25 mouse cellular contexts compared by ENCODE assay signal in genomic region chr8:80657639-80658038, GRCm38 (mm10). TPM values are rescaled to one million over a fixed set of nuclear protein-coding genes. Genes with fewer than 3 reads are reported as not detected.
A peak's percentile ranks its signal among the peaks of the same experiment; 100 is the strongest.
DNase-seq lines count a peak whose midpoint lies in the region; ATAC-seq and TF ChIP-seq lines count a peak whose summit lies in the region.
"Had no signal": no experiment of that assay in that cellular context is flagged by ENCODE, and none has a peak within 500 bp of the region (broad histone marks: within the 10 kb centered on the region; RNA-seq: fewer than 3 reads in every experiment).

No protein-coding gene starts in this region.

- H3K27ac ChIP-seq in liver, postnatal 0 days (ENCODE audit: low read depth): no peak overlapping the region
- no peak overlapping the region for H3K27ac ChIP-seq in kidney, embryonic 15.5 days
- no peak overlapping the region for H3K27ac ChIP-seq in kidney, embryonic 14.5 days (ENCODE audit: low read depth, low read length)
- H3K27ac ChIP-seq: embryonic facial prominence, embryonic 10.5 days; heart, embryonic 13.5 days; kidney, postnatal 0 days; layer of hippocampus, adult 2 months; liver, embryonic 15.5 days; midbrain, embryonic 12.5 days had no signal

- H3K9ac ChIP-seq in liver, postnatal 0 days (replicated peaks): no peak overlapping the region
- no peak overlapping the region for H3K9ac ChIP-seq in kidney, embryonic 15.5 days
- no peak overlapping the region for H3K9ac ChIP-seq in kidney, embryonic 14.5 days (ENCODE audit: low read depth, low read length)
- H3K9ac ChIP-seq: heart, embryonic 13.5 days; liver, embryonic 15.5 days; midbrain, embryonic 12.5 days had no signal

- H3K4me2 ChIP-seq in liver, postnatal 0 days (ENCODE audit: low read depth, low read length): no peak overlapping the region
- H3K4me2 ChIP-seq in kidney, embryonic 15.5 days: no peak overlapping the region
- H3K4me2 ChIP-seq in kidney, embryonic 14.5 days (replicated peaks; ENCODE audit: low read depth, low read length): no peak overlapping the region
- H3K4me2 ChIP-seq: heart, embryonic 13.5 days; liver, embryonic 15.5 days; midbrain, embryonic 12.5 days had no signal

- TF ChIP-seq CTCF in liver, postnatal 0 days (IDR thresholded peaks at IDR 0.05; ENCODE audit: low read depth): no peak

- TF ChIP-seq EP300 in liver, postnatal 0 days (IDR thresholded peaks at IDR 0.05; ENCODE audit: low read depth): no peak

- peak; percentile 54 for DNase-seq in liver
- DNase-seq in liver, postnatal 0 days: no peak
- peak; percentile 19 to 24 for DNase-seq in adrenal gland, postnatal 36 days
- DNase-seq in embryo, embryonic 11 days: peak; percentile 11
- DNase-seq: cerebellum, adult 9-11 months; heart, adult 11 months; heart, postnatal 36 days; left cerebral cortex, postnatal 4 days; lung, postnatal 14 days; retina, postnatal 1 day; thymus, postnatal 36 days had no signal

- WGBS in liver, postnatal 0 days (ENCODE audit: insufficient replicate concordance): 23% methylated on average over 4 of the region's 4 CpGs
- WGBS in kidney, embryonic 15.5 days: 27% methylated on average over 4 of the region's 4 CpGs
- WGBS in kidney, embryonic 14.5 days: 37% methylated on average over 4 of the region's 4 CpGs

- no peaks in the 10 kb centered on the region for H3K36me3 ChIP-seq in liver, postnatal 0 days (replicated peaks; ENCODE audit: insufficient read depth, low read length)
- no peaks in the 10 kb centered on the region for H3K36me3 ChIP-seq in kidney, embryonic 15.5 days
- no peaks in the 10 kb centered on the region for H3K36me3 ChIP-seq in kidney, embryonic 14.5 days (ENCODE audit: control insufficient read depth, insufficient read depth, low read length)
- H3K36me3 ChIP-seq: embryonic facial prominence, embryonic 10.5 days; heart, embryonic 13.5 days; liver, embryonic 15.5 days; midbrain, embryonic 12.5 days had no signal

- H3K9me3 ChIP-seq in liver, postnatal 0 days (ENCODE audit: low read length): no peaks in the 10 kb centered on the region
- no peaks in the 10 kb centered on the region for H3K9me3 ChIP-seq in kidney, embryonic 15.5 days (replicated peaks)
- H3K9me3 ChIP-seq in kidney, embryonic 14.5 days (ENCODE audit: control insufficient read depth, low read length): no peaks in the 10 kb centered on the region
- H3K9me3 ChIP-seq: embryonic facial prominence, embryonic 10.5 days; heart, embryonic 13.5 days; liver, embryonic 15.5 days; midbrain, embryonic 12.5 days had no signal

- H3K4me1 ChIP-seq in liver, postnatal 0 days (ENCODE audit: insufficient read depth): peaks cover 3% of the 10 kb centered on the region; the same call in 1 of the 2 replicates
- 0 out of 2 replicates have a peak, but pooled peaks cover 2% of the 10 kb centered on the region for H3K4me1 ChIP-seq in kidney, embryonic 15.5 days
- H3K4me1 ChIP-seq in kidney, embryonic 14.5 days (ENCODE audit: control insufficient read depth, insufficient read depth, low read length): no peaks in the 10 kb centered on the region
- H3K4me1 ChIP-seq: embryonic facial prominence, embryonic 10.5 days had no signal

- H3K27me3 ChIP-seq in liver, postnatal 0 days (ENCODE audit: insufficient read depth, low read length): no peaks in the 10 kb centered on the region
- no peaks in the 10 kb centered on the region for H3K27me3 ChIP-seq in kidney, embryonic 15.5 days
- H3K27me3 ChIP-seq in kidney, embryonic 14.5 days (ENCODE audit: control insufficient read depth, insufficient read depth, low read length): no peaks in the 10 kb centered on the region
- H3K27me3 ChIP-seq: heart, embryonic 13.5 days; liver, embryonic 15.5 days; midbrain, embryonic 12.5 days had no signal

- H3K4me3 ChIP-seq in liver, postnatal 0 days (ENCODE audit: low read depth, low read length): no peak overlapping the region
- no peak overlapping the region for H3K4me3 ChIP-seq in kidney, embryonic 15.5 days (replicated peaks)
- H3K4me3 ChIP-seq in kidney, embryonic 14.5 days (ENCODE audit: low read length): no peak overlapping the region
- H3K4me3 ChIP-seq: embryonic facial prominence, embryonic 10.5 days; erythroblast, embryonic 14.5 days; heart, embryonic 13.5 days; layer of hippocampus, adult 2 months; liver, embryonic 15.5 days; midbrain, embryonic 12.5 days; myocyte had no signal

- ATAC-seq in liver, postnatal 0 days: no peak
- peak; percentile 46; the same call in 1 of the 2 replicates for ATAC-seq in megakaryocyte-erythroid progenitor cell, adult 5-6 weeks (replicated peaks; ENCODE audit: low FRiP score, low TSS enrichment, poor library complexity, severe bottlenecking)
- ATAC-seq in kidney, embryonic 15.5 days (replicated peaks; ENCODE audit: low FRiP score): no peak
- ATAC-seq in kidney, embryonic 14.5 days (ENCODE audit: low FRiP score, low TSS enrichment): no peak
- ATAC-seq: forebrain, embryonic 16.5 days had no signal

RNA-seq across cellular contexts. Expression of gene Frem3, which starts 46.8 kb away (rescaled TPM):
- polyA plus RNA-seq in liver, postnatal 0 days (2015; fragmentation: Nextera tagmentation; extraction: Ambion mirVana): 0.08 and 0.12 TPM in 2 replicates
- not detected for total RNA-seq in adrenal gland, postnatal 36 days (2021)
- not detected in 2 replicates for total RNA-seq in megakaryocyte-erythroid progenitor cell, adult 5-6 weeks (2014; fragmentation: Nextera tagmentation)
- not detected in 2 replicates for total RNA-seq in megakaryocyte-erythroid progenitor cell, adult 5-6 weeks (2017)
- polyA plus RNA-seq in kidney, embryonic 15.5 days (2015; fragmentation: Nextera tagmentation; extraction: Ambion mirVana): 0.19 and 0.22 TPM in 2 replicates
- 0.10 and 0.38 TPM in 2 replicates for polyA plus RNA-seq in kidney, embryonic 14.5 days (2014; fragmentation: Nextera tagmentation; extraction: Ambion mirVana)
- total RNA-seq: ES-E14; gastrocnemius, adult 18-20 months had no signal
- polyA plus RNA-seq: embryonic facial prominence, embryonic 10.5 days; erythroblast, embryonic 14.5 days; midbrain, embryonic 12.5 days; myocyte had no signal
